Mouse (Mus musculus) liver, embryonic 16.5 days (tissue): ENCODE results near the gene Bcar3. TPM values are rescaled to one million over a fixed set of nuclear protein-coding genes. Genes with fewer than 3 reads are reported as not detected.
"Not testable (repeated sequence)": the region's sequence is repeated elsewhere in the genome, so short reads cannot be mapped to it uniquely, and the experiment has no call there.

Experiments
- ATAC-seq: fragments of 200-750 bp; cut with Nextera tagmentation; 2 replicates; pipeline ENCODE4 v1.8.0; 2017; ENCODE audit warnings: low read depth, mild to moderate bottlenecking, moderate number of reproducible peaks, moderate library complexity
- H3K27ac ChIP-seq: fragments of 300-500 bp; sonication (generic); 2 replicates; pipeline ENCODE4 v1.5.1; 2014; ENCODE audit warnings: mild to moderate bottlenecking, low read length
- H3K27me3 ChIP-seq: fragments of 300-500 bp; sonication (generic); 2 replicates; pipeline ENCODE4 v1.6.1; 2014; ENCODE audit warnings: low read depth, low read length, mixed read lengths; ENCODE audit not compliant: control insufficient read depth, insufficient read depth
- H3K36me3 ChIP-seq: fragments of 300-500 bp; sonication (generic); 2 replicates; pipeline ENCODE4 v1.6.1; 2014; ENCODE audit warnings: mild to moderate bottlenecking; ENCODE audit not compliant: control insufficient read depth, insufficient read depth
- H3K4me1 ChIP-seq: fragments of 300-500 bp; sonication (generic); 2 replicates; pipeline ENCODE4 v1.6.1; 2014; ENCODE audit warnings: low read depth, low read length, mixed read lengths; ENCODE audit not compliant: control insufficient read depth
- H3K4me2 ChIP-seq: fragments of 300-500 bp; sonication (generic); 2 replicates; pipeline ENCODE4 v1.6.1; 2014; ENCODE audit warnings: low read depth, low read length, mixed read lengths
- H3K4me3 ChIP-seq: fragments of 300-500 bp; sonication (generic); 2 replicates; pipeline ENCODE4 v1.5.1; 2014; ENCODE audit warnings: low read depth, mild to moderate bottlenecking, low read length
- H3K9ac ChIP-seq: fragments of 300-500 bp; sonication (generic); 2 replicates; pipeline ENCODE4 v1.6.1; 2014; ENCODE audit warnings: low read depth, low read length
- H3K9me3 ChIP-seq: fragments of 300-500 bp; sonication (generic); replicated peaks from 2 replicates; pipeline ENCODE4 v1.6.1; 2016; ENCODE audit warnings: low read length; ENCODE audit not compliant: control insufficient read depth
- WGBS: fragments of 180-500 bp; shearing (Covaris S2); extraction: QIAGEN DNeasy Blood & Tissue Kit; methylation state at CpG from one replicate; pipeline ENCODE4 v1.1.7; 2014; ENCODE audit not compliant: insufficient replicate concordance; 5-methylcytosine and 5-hydroxymethylcytosine counted together
- polyA plus RNA-seq: library from polyadenylated mRNA; unstranded; fragments of >200 nt; fragmentation: Nextera tagmentation; extraction: Ambion mirVana; gene quantifications from 2 replicates; pipeline ENCODE4 v1.2.1, GENCODE M21; 2015

Bcar3 gene
- polyA plus RNA-seq, 1 experiment from 2014 or later: 7.2 TPM

DNA sequence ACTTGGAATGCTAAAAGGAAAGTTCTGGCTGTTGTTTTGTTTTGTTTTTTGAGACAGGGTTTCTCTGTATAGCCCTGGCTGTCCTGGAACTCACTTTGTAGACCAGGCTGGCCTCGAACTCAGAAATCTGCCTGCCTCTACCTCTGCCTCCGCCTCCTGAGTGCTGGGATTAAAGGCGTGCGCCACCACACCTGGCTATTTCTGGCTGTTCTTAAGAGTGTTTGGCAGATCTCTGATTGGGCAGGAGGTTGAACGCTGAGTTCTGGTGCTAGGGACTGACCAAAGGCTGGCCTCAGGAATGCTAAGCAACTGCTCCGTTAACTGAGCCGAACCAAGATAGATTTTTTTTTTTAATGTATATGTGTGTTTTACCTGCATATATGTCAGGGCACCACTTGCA lies 39.9 kb upstream of the Bcar3 start:
- H3K9me3 ChIP-seq, ATAC-seq, H3K4me2 ChIP-seq, H3K27me3 ChIP-seq, H3K4me3 ChIP-seq, H3K27ac ChIP-seq, H3K9ac ChIP-seq: not testable (repeated sequence)
- peaks cover 22% of the 10 kb centered on the region for H3K4me1 ChIP-seq
- 83% methylated on average over 7 of the region's 7 CpGs for WGBS
- H3K36me3 ChIP-seq: peaks cover 34% of the 10 kb centered on the region

DNA sequence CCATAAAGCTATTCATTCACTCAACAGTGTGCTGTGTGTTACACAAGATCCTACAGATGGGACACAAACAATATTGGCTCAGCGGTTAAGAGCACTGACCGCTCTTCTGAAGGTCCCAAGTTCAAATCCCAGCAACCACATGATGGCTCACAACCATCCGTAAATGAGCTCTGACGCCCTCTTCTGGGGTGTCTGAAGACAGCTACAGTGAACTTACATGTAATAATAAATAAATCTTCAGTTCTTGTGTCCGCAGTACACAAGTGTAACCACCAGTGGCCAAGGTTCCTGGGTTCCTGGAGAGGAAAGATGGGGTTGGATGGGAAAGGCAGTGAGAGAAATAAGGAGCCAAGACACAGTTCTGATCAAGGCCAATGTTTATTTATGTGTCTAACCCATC lies 23.9 kb upstream of the Bcar3 start:
- H3K9me3 ChIP-seq: no peaks in the 10 kb centered on the region
- 77% methylated on average over 5 of the region's 5 CpGs for whole genome bisulfite sequencing
- H3K9ac ChIP-seq: no peak overlapping the region
- no peak overlapping the region for H3K4me3 ChIP-seq
- peaks cover 19% of the 10 kb centered on the region for H3K36me3 ChIP-seq
- no peaks in the 10 kb centered on the region for H3K27me3 ChIP-seq
- no peak overlapping the region for H3K4me2 ChIP-seq
- no peak for ATAC-seq
- peaks cover 7% of the 10 kb centered on the region for H3K4me1 ChIP-seq
- H3K27ac ChIP-seq: no peak overlapping the region

DNA sequence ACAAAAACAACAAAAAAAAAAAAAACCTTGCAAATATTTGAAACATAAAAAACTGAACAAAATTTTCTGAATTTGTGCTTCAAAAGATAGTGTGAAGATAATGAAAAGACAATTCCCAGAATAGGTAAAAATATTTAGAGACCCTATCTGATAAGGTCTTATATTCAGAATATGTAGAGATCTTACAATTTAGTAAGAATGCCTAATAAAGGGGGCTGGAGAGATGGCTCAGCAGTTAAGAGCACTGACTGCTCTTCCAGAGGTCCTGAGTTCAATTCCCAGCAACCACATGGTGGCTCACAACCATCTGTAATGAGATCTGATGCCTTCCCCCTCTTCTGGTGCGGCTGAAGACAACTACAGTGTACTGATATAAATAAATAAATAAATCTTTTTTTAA lies 21.4 kb upstream of the Bcar3 start:
- ATAC-seq, H3K27me3 ChIP-seq, H3K27ac ChIP-seq, H3K4me3 ChIP-seq, H3K4me2 ChIP-seq, H3K9ac ChIP-seq, H3K9me3 ChIP-seq: not testable (repeated sequence)
- peaks cover 31% of the 10 kb centered on the region for H3K4me1 ChIP-seq
- 50% methylated on average over 1 of the region's 1 CpGs for WGBS
- H3K36me3 ChIP-seq: peaks cover 13% of the 10 kb centered on the region

DNA sequence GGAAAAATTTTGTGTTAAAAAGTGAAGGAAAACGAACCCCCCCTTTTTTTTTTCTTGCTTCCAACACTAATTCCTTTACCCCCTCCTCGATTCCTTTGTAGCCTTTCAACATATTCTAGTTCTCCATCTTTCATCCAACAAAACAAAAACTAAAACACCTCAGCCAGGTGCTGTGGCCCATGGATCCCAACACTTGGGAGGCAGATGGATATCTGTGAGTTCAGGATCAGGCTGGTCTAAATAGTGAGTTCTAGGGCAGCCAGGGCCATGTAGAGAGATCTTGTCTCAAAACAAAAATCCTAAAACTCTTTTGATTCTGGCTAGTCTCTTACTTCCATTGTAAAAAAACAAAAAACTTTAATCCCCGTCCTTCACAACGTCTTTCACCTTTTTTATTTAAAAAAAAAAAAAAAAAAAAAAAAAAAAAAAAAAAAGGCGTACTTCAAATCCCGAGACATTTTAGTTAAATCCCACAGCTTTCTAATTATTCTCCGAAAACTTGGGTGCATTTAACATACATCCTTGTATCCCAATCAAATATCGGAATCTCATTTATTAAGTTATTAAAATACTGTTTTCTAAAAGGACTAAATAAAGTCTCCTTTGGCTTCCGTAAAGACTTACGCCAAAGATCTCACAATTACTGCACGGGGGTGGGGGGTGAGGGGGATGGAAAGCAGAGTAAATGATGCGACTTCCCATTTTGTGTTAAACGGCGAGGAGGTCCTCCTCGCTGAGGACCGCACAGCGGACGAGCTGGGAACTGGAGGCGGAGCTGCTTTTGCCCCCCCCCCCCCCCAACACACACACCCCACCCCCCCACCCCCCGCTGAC lies 20.3 kb upstream of the Bcar3 start:
- 10% methylated on average over 18 of the region's 20 CpGs for WGBS
- ATAC-seq: no peak
- Histone ChIP-seq H3K27me3 (no peaks in the 10 kb centered on the region), H3K27ac (peak overlapping the region; percentile 80), H3K9ac (peak overlapping the region; percentile 97), H3K4me1 (peaks cover 38% of the 10 kb centered on the region), H3K9me3 (no peaks in the 10 kb centered on the region), H3K36me3 (peaks cover 16% of the 10 kb centered on the region), H3K4me2 (peak overlapping the region; percentile 78), H3K4me3 (peak overlapping the region; percentile 100)

DNA sequence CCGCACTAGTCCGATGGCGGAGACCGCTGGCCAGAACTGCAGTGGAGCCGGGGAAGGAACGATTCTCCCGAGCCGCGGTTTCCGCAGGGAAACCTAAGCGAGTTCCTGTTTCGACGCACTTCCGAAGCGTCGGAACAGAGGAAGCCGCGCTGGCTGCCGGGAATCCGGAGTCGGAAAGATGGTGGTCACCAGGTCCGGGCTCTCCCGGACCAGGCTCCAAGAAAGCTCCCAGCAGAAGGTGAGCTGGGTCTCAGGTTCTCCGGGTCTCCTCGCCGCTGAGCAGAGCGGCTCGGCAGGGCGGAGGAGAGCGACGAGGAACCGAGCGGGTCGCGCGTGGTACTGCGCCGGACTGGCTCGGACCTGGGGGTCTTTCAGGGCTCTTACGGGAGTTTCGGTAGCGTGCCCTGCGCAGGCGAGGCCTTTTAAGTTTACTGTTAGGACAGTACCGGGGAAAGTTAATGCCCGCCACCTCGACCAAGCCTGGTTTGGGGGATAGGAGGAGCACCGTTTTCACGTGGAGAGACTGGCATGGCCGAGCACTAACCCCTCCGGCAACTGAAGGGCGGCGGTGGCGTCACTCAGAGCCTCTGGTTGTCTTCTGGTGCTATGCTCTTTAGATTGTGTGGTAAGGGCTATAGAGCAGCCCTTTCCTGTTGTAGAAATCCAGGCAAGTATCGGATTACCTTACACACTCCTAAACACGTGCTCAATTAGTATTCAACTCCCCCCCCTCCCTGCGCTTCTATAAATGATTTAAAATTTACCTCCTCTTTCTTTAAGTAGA lies 19.5 kb upstream of the Bcar3 start, which contains the start of gene Dnttip2:
Gene Dnttip2 (plus strand): TSS at position 148 of the 784 bp plus-strand sequence.
- WGBS: under 1% methylated on average over 56 of the region's 57 CpGs
- ATAC-seq: peak; percentile 92

DNA sequence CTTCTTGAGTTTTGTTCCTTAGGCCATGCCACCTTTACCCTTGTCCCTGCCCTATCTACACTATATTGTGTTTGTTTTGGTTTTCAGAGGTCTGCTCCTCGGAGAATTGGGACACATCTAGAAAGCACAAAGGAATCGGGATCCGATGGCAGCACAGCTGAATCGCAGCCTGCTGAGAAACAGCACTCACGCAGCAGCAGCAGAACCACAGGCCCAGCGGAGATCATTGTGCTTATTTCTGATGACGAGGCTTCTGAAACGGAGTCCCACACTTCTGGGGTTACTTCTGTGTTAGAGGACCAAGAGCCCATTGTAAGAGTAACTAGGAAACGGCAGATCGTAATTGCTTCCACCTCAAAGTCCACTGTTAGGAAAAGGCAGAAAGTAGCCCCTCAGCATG lies 18.8 kb upstream of the Bcar3 start:
- 72% methylated on average over 10 of the region's 10 CpGs for WGBS
- no peak for ATAC-seq
- H3K9me3 ChIP-seq: no peaks in the 10 kb centered on the region
- H3K9ac ChIP-seq: peak overlapping the region; percentile 97; the same call in 1 of the 2 replicates
- no peak overlapping the region for H3K27ac ChIP-seq
- peak overlapping the region; percentile 100 for H3K4me3 ChIP-seq
- H3K4me1 ChIP-seq: peaks cover 38% of the 10 kb centered on the region
- peak overlapping the region; percentile 78 for H3K4me2 ChIP-seq
- no peaks in the 10 kb centered on the region for H3K27me3 ChIP-seq
- peaks cover 29% of the 10 kb centered on the region for H3K36me3 ChIP-seq

More for the DNA sequence above, 19.5 kb upstream of the Bcar3 start, which contains the start of gene Dnttip2:
- Histone ChIP-seq H3K9me3 (no peaks in the 10 kb centered on the region), H3K27me3 (no peaks in the 10 kb centered on the region), H3K36me3 (peaks cover 24% of the 10 kb centered on the region), H3K9ac (peak within 1 kb of the TSS; percentile 97), H3K27ac (peak within 1 kb of the TSS; percentile 80), H3K4me2 (peak within 1 kb of the TSS; percentile 78), H3K4me1 (peaks cover 38% of the 10 kb centered on the region), H3K4me3 (peak within 1 kb of the TSS; percentile 100)

DNA sequence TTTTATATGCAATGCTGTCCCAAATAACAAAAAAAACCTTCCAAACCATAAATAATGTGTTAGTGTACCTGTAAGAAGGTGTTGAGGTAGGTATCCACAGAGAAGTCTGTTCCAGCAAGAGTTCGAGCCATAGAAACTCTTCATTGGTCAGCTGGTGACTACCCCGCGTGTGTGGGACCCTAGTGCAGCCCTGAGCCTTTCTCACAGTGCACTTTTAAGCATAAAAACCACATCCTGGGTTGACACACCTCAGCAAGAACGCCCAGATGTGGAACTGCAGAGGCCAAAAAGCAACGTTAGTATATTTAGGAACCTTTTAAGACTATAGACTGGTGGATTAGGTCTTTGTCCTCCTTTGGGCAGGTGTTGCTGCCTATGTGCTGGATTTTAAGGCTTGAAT lies 6.7 kb upstream of the Bcar3 start:
- 41% methylated on average over 5 of the region's 5 CpGs for WGBS
- Histone ChIP-seq H3K9ac (no peak overlapping the region), H3K9me3 (no peaks in the 10 kb centered on the region), H3K27me3 (peaks cover 6% of the 10 kb centered on the region; the same call in 1 of the 2 replicates), H3K36me3 (peaks cover 8% of the 10 kb centered on the region; the same call in 1 of the 2 replicates), H3K27ac (no peak overlapping the region), H3K4me2 (no peak overlapping the region), H3K4me1 (peaks cover 1% of the 10 kb centered on the region), H3K4me3 (no peak overlapping the region)
- no peak for ATAC-seq

DNA sequence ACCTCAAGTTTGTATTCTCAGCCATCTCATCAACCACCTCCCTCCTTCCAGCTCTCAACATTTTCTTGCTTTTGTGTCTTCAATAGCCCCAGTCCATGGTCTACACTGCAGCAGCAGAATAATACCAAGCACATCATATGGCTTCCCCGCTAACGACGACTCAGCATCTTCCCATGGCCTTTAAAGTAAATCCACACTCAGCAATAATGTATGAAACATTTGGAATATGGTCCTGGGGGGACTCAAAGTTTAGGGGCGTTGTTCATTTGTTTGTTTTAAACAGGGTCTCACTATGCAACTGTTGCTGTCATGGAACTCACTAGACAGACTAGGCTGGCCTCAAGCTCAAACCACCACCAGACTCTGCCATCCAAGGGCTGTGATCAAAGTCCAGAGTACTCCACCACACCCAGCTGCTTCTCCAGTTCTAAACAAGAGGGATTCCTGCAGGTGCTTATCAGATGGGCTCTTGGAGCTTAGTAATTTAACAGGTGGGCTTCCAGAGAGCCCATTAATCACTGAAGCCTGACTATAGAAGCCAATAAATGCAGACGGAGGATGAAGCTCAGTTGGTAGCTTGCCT lies 5.2 kb upstream of the Bcar3 start:
- H3K9me3 ChIP-seq: no peaks in the 10 kb centered on the region
- peaks cover 6% of the 10 kb centered on the region; the same call in 1 of the 2 replicates for H3K36me3 ChIP-seq
- no peak for ATAC-seq
- H3K4me1 ChIP-seq: peaks cover 7% of the 10 kb centered on the region
- H3K27ac ChIP-seq: no peak overlapping the region
- H3K27me3 ChIP-seq: peaks cover 7% of the 10 kb centered on the region; the same call in 1 of the 2 replicates
- 73% methylated on average over 5 of the region's 5 CpGs for WGBS
- no peak overlapping the region for H3K4me3 ChIP-seq
- H3K9ac ChIP-seq: no peak overlapping the region
- no peak overlapping the region for H3K4me2 ChIP-seq
